Mouse (Mus musculus) ES-E14 (cell line): ENCODE data around the gene Ccpg1. TPM values are rescaled to one million over a fixed set of nuclear protein-coding genes. Genes with fewer than 3 reads are reported as not detected.

Experiments used
- DNase-seq: peaks from one replicate; pipeline ENCODE4 v3.0.0-alpha.2; 2013; ENCODE audit warnings: low read depth, low spot score
- H3K27ac ChIP-seq: 2 replicates; pipeline ENCODE4 v1.5.1; 2012; ENCODE audit warnings: low read depth, mild to moderate bottlenecking, low read length, moderate library complexity, mixed read lengths; ENCODE audit not compliant: poor library complexity, insufficient read depth, severe bottlenecking
- H3K36me3 ChIP-seq: 2 replicates; pipeline ENCODE4 v1.6.1; 2012; ENCODE audit warnings: mild to moderate bottlenecking, low read length, moderate library complexity, mixed read lengths; ENCODE audit not compliant: control insufficient read depth, poor library complexity, insufficient read depth, severe bottlenecking
- H3K4me1 ChIP-seq, 2 experiments: fragments of 150-350 bp in 1 of 2; sonication (generic) in 1 of 2; 2 replicates each; pipeline ENCODE4 v1.6.1; 2012; ENCODE audit warnings: low read length in 2 of 2, mild to moderate bottlenecking in 1 of 2, mixed read lengths in 1 of 2; ENCODE audit not compliant: control insufficient read depth in 2 of 2, insufficient read depth in 2 of 2, poor library complexity in 1 of 2
- H3K4me3 ChIP-seq, 2 experiments: fragments of 150-350 bp in 1 of 2; sonication (generic) in 1 of 2; 2 replicates each; pipeline ENCODE4 v1.5.1; 2012; ENCODE audit warnings: low read length in 2 of 2, low read depth in 1 of 2, mild to moderate bottlenecking in 1 of 2, mixed read lengths in 1 of 2; ENCODE audit not compliant: insufficient read depth in 1 of 2, poor library complexity in 1 of 2, severe bottlenecking in 1 of 2
- H3K9ac ChIP-seq: 2 replicates; pipeline ENCODE4 v1.6.1; 2012; ENCODE audit warnings: low read depth, mild to moderate bottlenecking, low read length, mixed read lengths; ENCODE audit not compliant: poor library complexity, insufficient read depth, severe bottlenecking
- H3K9me3 ChIP-seq: fragments of 150-350 bp; sonication (generic); 2 replicates; pipeline ENCODE4 v1.6.1; 2012; ENCODE audit warnings: low read depth, mild to moderate bottlenecking, low read length; ENCODE audit not compliant: control insufficient read depth, insufficient read depth
- CHD2 ChIP-seq: IDR thresholded peaks from 2 replicates; pipeline ENCODE4 v1.6.1; 2014; ENCODE audit warnings: mild to moderate bottlenecking, low read depth, low read length, inconsistent platforms
- HCFC1 ChIP-seq: IDR thresholded peaks from 2 replicates; pipeline ENCODE4 v1.6.1; 2012; ENCODE audit warnings: low read length, inconsistent platforms, borderline replicate concordance; ENCODE audit not compliant: insufficient read depth
- MAFK ChIP-seq: IDR thresholded peaks from 2 replicates; pipeline ENCODE4 v1.6.1; 2014; ENCODE audit warnings: mild to moderate bottlenecking, low read depth, low read length, inconsistent platforms; ENCODE audit not compliant: insufficient read depth
- ZC3H11A ChIP-seq: IDR thresholded peaks from 2 replicates; pipeline ENCODE4 v1.6.1; 2012; ENCODE audit warnings: low read depth, mild to moderate bottlenecking, inconsistent platforms, low read length, borderline replicate concordance
- ZNF384 ChIP-seq: IDR thresholded peaks from 2 replicates; pipeline ENCODE4 v1.6.1; 2012; ENCODE audit warnings: low read depth, low read length, inconsistent platforms
- in situ Hi-C, 2 experiments: fragments of 600-800 bp; cut with MboI; formaldehyde crosslinking; loops; one replicate each; pipeline ENCODE4 v1.15.1; 2025; ENCODE audit warnings: low sequenced_read_pairs in 2 of 2, inconsistent platforms in 1 of 2; ENCODE audit not compliant: unreplicated experiment in 2 of 2
- total RNA-seq: library from RNA; depleted of rRNA; stranded (reverse); fragments of 300-350 nt; gene quantifications from 2 replicates; pipeline ENCODE4 v1.2.3, GENCODE M21; 2012

The Ccpg1 gene
- total RNA-seq, 1 experiment, result 31.3 TPM

- TF ChIP-seq MAFK (no peak), HCFC1 (no peak), ZC3H11A (no peak), CHD2 (no peak), ZNF384 (no peak)
- Histone ChIP-seq H3K27ac (peak overlapping the region; percentile 41), H3K9me3 (no peaks in the 10 kb centered on the region), H3K4me1 (peaks cover 5 to 14% of the 10 kb centered on the region in 2 experiments), H3K36me3 (no peaks in the 10 kb centered on the region), H3K9ac (no peak overlapping the region), H3K4me3 (no peak overlapping the region)
- in situ Hi-C loops, result no loop called here
- DNase-seq, result peak; percentile 46
Observed at GRCm38 (mm10) chr9:72996167-72996566, 10.9 kb downstream of the Ccpg1 start.

DNA sequence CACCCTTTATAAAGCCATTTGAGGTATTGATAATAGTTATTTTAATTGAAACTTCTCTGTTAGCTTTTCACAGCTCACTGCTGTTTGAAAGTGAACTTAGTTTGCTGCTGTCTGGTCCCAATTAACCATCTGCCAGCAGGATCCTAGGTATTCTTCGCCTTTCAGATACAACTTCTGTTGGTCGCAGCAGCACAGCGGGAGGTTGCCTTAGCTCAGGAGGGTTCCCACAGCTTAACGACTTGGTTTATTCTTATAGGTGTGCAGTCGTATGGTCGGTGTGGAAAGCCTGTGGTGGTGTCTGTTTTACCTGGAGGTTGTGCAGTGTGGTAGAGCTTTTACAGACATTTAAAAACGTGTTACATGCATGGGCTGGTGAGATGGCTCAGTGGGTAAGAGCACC lies 11.6 kb downstream of the Ccpg1 start:
- peak; percentile 31 for DNase-seq
- Histone ChIP-seq H3K27ac (peak overlapping the region; percentile 41; the same call in 1 of the 2 replicates), H3K9me3 (no peaks in the 10 kb centered on the region), H3K9ac (no peak overlapping the region), H3K4me3 (no peak overlapping the region), H3K36me3 (no peaks in the 10 kb centered on the region), H3K4me1 (peaks cover 5 to 14% of the 10 kb centered on the region in 2 experiments)
- in situ Hi-C loops, result no loop called here
- TF ChIP-seq ZC3H11A (no peak), HCFC1 (no peak), ZNF384 (no peak), CHD2 (no peak), MAFK (no peak)

- TF ChIP-seq HCFC1, result no peak
- no peak for TF ChIP-seq MAFK
- TF ChIP-seq ZNF384, result no peak
- no peak for TF ChIP-seq CHD2
- TF ChIP-seq ZC3H11A, result no peak
- in situ Hi-C loops, result no loop called here
Observed at GRCm38 (mm10) chr9:73000487-73000886, 15.3 kb downstream of the Ccpg1 start.

GRCm38 (mm10) chr9:73001314-73002011 lies 16.2 kb downstream of the Ccpg1 start:
- TF ChIP-seq CHD2, result no peak
- TF ChIP-seq MAFK, result no peak
- no peak for TF ChIP-seq HCFC1
- no peak for TF ChIP-seq ZNF384
- no peak for TF ChIP-seq ZC3H11A
- no peak for DNase-seq
- Histone ChIP-seq H3K36me3 (peaks cover 6% of the 10 kb centered on the region; the same call in 1 of the 2 replicates), H3K27ac (no peak overlapping the region), H3K4me1 (peaks cover 2 to 6% of the 10 kb centered on the region in 2 experiments; a peak in 2 of 4 replicates), H3K9ac (no peak overlapping the region), H3K4me3 (no peak overlapping the region), H3K9me3 (no peaks in the 10 kb centered on the region)
- in situ Hi-C loops, result no loop called here

More at GRCm38 (mm10) chr9:73000487-73000886, 15.3 kb downstream of the Ccpg1 start:
- Histone ChIP-seq H3K9me3 (no peaks in the 10 kb centered on the region), H3K27ac (no peak overlapping the region), H3K4me3 (no peak overlapping the region), H3K9ac (no peak overlapping the region), H3K4me1 (peaks cover 2 to 8% of the 10 kb centered on the region in 2 experiments; a peak in 3 of 4 replicates), H3K36me3 (peaks cover 2% of the 10 kb centered on the region; the same call in 1 of the 2 replicates)
- DNase-seq, result no peak
